Mouse (Mus musculus) liver, adult 2 months (tissue): ENCODE measurements at regions not wholly inside any gene's neighbourhood (a gene's known extent, or its start where the extent isn't known, plus 50 kb on each side); places are given as distances from the start of the nearest gene placed in this dataset.

Experiments
- DNase-seq: peaks from one replicate; pipeline ENCODE4 v3.0.0-alpha.2; 2011; ENCODE audit warnings: low read depth, low spot score; ENCODE audit errors: extremely low read depth
- H3K27ac ChIP-seq: fragments of 200-500 bp; replicated peaks from 2 replicates; pipeline ENCODE4 v1.5.1; 2012; ENCODE audit warnings: low read depth, mild to moderate bottlenecking, control low read depth, inconsistent platforms, low read length; ENCODE audit not compliant: insufficient read depth
- H3K27me3 ChIP-seq: fragments of 200-500 bp; 2 replicates; pipeline ENCODE4 v1.6.1; 2012; ENCODE audit warnings: mild to moderate bottlenecking, moderate library complexity, low read length, inconsistent platforms; ENCODE audit not compliant: control insufficient read depth, insufficient read depth
- H3K36me3 ChIP-seq: fragments of 200-500 bp; 2 replicates; pipeline ENCODE4 v1.6.1; 2012; ENCODE audit warnings: low read length, inconsistent platforms; ENCODE audit not compliant: control insufficient read depth, insufficient read depth
- H3K4me1 ChIP-seq: fragments of 200-500 bp; 2 replicates; pipeline ENCODE4 v1.6.1; 2011; ENCODE audit warnings: low read length; ENCODE audit not compliant: control insufficient read depth, insufficient read depth
- H3K4me3 ChIP-seq: fragments of 200-500 bp; 2 replicates; pipeline ENCODE4 v1.5.1; 2011; ENCODE audit warnings: low read depth, mild to moderate bottlenecking, control low read depth, low read length, moderate library complexity; ENCODE audit not compliant: insufficient read depth
- H3K79me2 ChIP-seq: fragments of 200-500 bp; 2 replicates; pipeline ENCODE4 v1.6.1; 2012; ENCODE audit warnings: inconsistent platforms, mild to moderate bottlenecking, low read length, moderate library complexity; ENCODE audit not compliant: control insufficient read depth, insufficient read depth
- H3K9ac ChIP-seq: fragments of 200-500 bp; 2 replicates; pipeline ENCODE4 v1.6.1; 2012; ENCODE audit warnings: low read depth, mild to moderate bottlenecking, control low read depth, inconsistent platforms, low read length
- CTCF ChIP-seq: fragments of 200-500 bp; IDR thresholded peaks from 2 replicates; pipeline ENCODE4 v1.5.1; 2011; ENCODE audit warnings: low read depth, low read length, control low read depth
- POLR2A ChIP-seq: fragments of 200-500 bp; IDR thresholded peaks from 2 replicates; pipeline ENCODE4 v1.6.1; 2011; ENCODE audit warnings: low read length, control low read depth; ENCODE audit not compliant: insufficient read depth; ENCODE audit errors: extremely low read depth
- WGBS: fragments of 180-500 bp; shearing (Covaris S2); methylation state at CpG from one replicate; pipeline ENCODE4 v1.1.7; 2018; 5-methylcytosine and 5-hydroxymethylcytosine counted together

GRCm38 (mm10) chr10:21470589-21470988 lies 93.5 kb downstream of the Aldh8a1 start:
- TF ChIP-seq POLR2A (no peak), CTCF (no peak)
- WGBS, result 88% methylated on average over 20 of the region's 20 CpGs
- no peaks in the 10 kb centered on the region for H3K79me2 ChIP-seq
- DNase-seq, result no peak
- H3K4me1 ChIP-seq, result peaks cover 4% of the 10 kb centered on the region
- H3K27me3 ChIP-seq, result no peaks in the 10 kb centered on the region
- H3K4me3 ChIP-seq, result no peak overlapping the region
- H3K36me3 ChIP-seq, result no peaks in the 10 kb centered on the region
- no peak overlapping the region for H3K9ac ChIP-seq
- no peak overlapping the region for H3K27ac ChIP-seq

- H3K79me2 ChIP-seq, result no peaks in the 10 kb centered on the region
- H3K36me3 ChIP-seq, result no peaks in the 10 kb centered on the region
- no peak overlapping the region for H3K27ac ChIP-seq
- no peak overlapping the region for H3K4me3 ChIP-seq
- WGBS, result 94% methylated on average over 7 of the region's 7 CpGs
- no peaks in the 10 kb centered on the region for H3K27me3 ChIP-seq
- no peak overlapping the region for H3K9ac ChIP-seq
- no peak for DNase-seq
- TF ChIP-seq CTCF, result no peak
- peaks cover 2% of the 10 kb centered on the region; the same call in 1 of the 2 replicates for H3K4me1 ChIP-seq
These were observed 97.2 kb downstream of the Aldh8a1 start for GRCm38 (mm10) chr10:21474242-21474641.

- Histone ChIP-seq H3K27me3 (no peaks in the 10 kb centered on the region), H3K36me3 (no peaks in the 10 kb centered on the region), H3K27ac (no peak overlapping the region), H3K79me2 (no peaks in the 10 kb centered on the region), H3K4me3 (no peak overlapping the region), H3K9ac (no peak overlapping the region), H3K4me1 (no peaks in the 10 kb centered on the region)
- 86% methylated on average over 3 of the region's 3 CpGs for WGBS
- DNase-seq, result no peak
- no peak for TF ChIP-seq POLR2A
- TF ChIP-seq CTCF, result no peak
These were observed 100.9 kb downstream of the Aldh8a1 start for GRCm38 (mm10) chr10:21478004-21478403.

GRCm38 (mm10) chr10:21479403-21479802 lies 102.3 kb downstream of the Aldh8a1 start:
- DNase-seq, result no peak
- H3K79me2 ChIP-seq, result no peaks in the 10 kb centered on the region
- no peak overlapping the region for H3K27ac ChIP-seq
- no peaks in the 10 kb centered on the region for H3K36me3 ChIP-seq
- H3K4me3 ChIP-seq, result no peak overlapping the region
- H3K9ac ChIP-seq, result no peak overlapping the region
- 88% methylated on average over 3 of the region's 3 CpGs for WGBS
- TF ChIP-seq POLR2A, result no peak
- no peak for TF ChIP-seq CTCF
- H3K4me1 ChIP-seq, result no peaks in the 10 kb centered on the region
- H3K27me3 ChIP-seq, result no peaks in the 10 kb centered on the region

- no peak overlapping the region for H3K4me3 ChIP-seq
- no peaks in the 10 kb centered on the region for H3K36me3 ChIP-seq
- no peaks in the 10 kb centered on the region for H3K79me2 ChIP-seq
- no peaks in the 10 kb centered on the region for H3K27me3 ChIP-seq
- H3K4me1 ChIP-seq, result no peaks in the 10 kb centered on the region
- H3K9ac ChIP-seq, result no peak overlapping the region
- no peak overlapping the region for H3K27ac ChIP-seq
- no peak for TF ChIP-seq CTCF
- 94% methylated on average over 3 of the region's 3 CpGs for WGBS
- no peak for DNase-seq
These were observed 104.2 kb downstream of the Aldh8a1 start for GRCm38 (mm10) chr10:21481255-21481654.

- no peak overlapping the region for H3K4me3 ChIP-seq
- TF ChIP-seq POLR2A (no peak), CTCF (no peak)
- DNase-seq, result no peak
- no peaks in the 10 kb centered on the region for H3K4me1 ChIP-seq
- 74% methylated on average over 4 of the region's 4 CpGs for WGBS
- H3K27me3 ChIP-seq, result no peaks in the 10 kb centered on the region
- no peaks in the 10 kb centered on the region for H3K79me2 ChIP-seq
- no peaks in the 10 kb centered on the region for H3K36me3 ChIP-seq
- no peak overlapping the region for H3K9ac ChIP-seq
- H3K27ac ChIP-seq, result no peak overlapping the region
These were observed 105.0 kb downstream of the Aldh8a1 start for GRCm38 (mm10) chr10:21482055-21482454.
